Mouse (Mus musculus) heart, postnatal 25 days (tissue): ENCODE results near the gene Rapgef4. TPM values are rescaled to one million over a fixed set of nuclear protein-coding genes. Genes with fewer than 3 reads are reported as not detected.

Experiments used
- DNase-seq: peaks from one replicate; pipeline ENCODE4 v3.0.0; 2022; ENCODE audit warnings: low spot score
- intact Hi-C: fragments of 180-260 bp; cut with DNase I; formaldehyde crosslinking; loops from one replicate; pipeline ENCODE4 v1.15.1; 2025
- total RNA-seq, 2 experiments: library from RNA; stranded (reverse); gene quantifications; 2 replicates each; pipeline ENCODE4 v1.2.3; 2021

Gene Rapgef4
- total RNA-seq, 2 experiments from 2014 or later, result 21.5 to 23.1 TPM

DNA sequence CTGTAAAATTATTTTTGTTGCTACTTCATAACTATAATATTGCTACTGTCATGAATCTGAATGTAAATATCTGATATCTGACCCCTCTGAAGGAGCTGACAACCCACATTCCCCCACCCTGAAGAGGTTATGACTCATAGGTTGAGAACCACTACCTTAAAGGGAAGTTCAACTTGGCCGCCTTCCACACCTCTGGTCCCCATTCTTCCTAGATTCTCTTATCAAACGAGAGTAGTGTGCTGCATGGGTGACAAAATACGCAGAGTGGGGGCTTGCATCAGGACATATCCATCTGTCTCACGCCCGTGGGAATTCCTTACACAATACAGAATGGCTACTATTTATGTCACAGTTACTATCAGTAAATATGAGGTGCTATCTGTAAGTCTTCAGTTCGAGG lies 221.2 kb downstream of the Rapgef4 start:
- no peak for DNase-seq
- intact Hi-C loops, result loop anchor here (5.0 kb wide), 1 partner anchor 165 kb away; no protein-coding TSS in a partner anchor

DNA sequence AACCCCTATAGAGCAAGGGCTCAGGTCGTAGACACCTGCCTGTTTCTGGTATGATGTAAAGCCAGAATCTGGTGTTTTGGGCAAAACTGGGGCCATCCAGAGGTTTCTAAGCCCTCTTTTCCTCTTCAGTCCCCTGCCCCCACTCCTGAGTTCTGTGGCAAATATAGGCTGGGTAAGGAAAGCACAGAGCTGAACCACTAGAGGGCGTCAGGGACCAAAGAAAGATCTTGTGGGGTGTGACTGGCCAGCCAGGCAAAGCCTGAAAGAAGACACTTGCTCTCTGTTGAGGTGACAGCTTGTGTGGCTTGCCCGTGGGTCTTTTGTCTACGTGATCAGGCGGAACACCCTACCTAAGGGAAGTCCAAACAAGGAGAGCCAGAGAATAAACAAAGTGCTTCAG lies 222.6 kb downstream of the Rapgef4 start:
- intact Hi-C loops, result loop anchor here (5.0 kb wide), 1 partner anchor 166 kb away; no protein-coding TSS in a partner anchor
- peak; percentile 28 for DNase-seq

- intact Hi-C loops, result no loop called here
- no peak for DNase-seq
These were observed 224.8 kb downstream of the Rapgef4 start for GRCm38 (mm10) chr2:72205869-72206268.

- no peak for DNase-seq
- intact Hi-C loops, result no loop called here
These were observed 225.6 kb downstream of the Rapgef4 start for GRCm38 (mm10) chr2:72206530-72207248.

- intact Hi-C loops, result no loop called here
- DNase-seq, result no peak
These were observed 236.3 kb downstream of the Rapgef4 start for GRCm38 (mm10) chr2:72217336-72217735.

GRCm38 (mm10) chr2:72219921-72220320 lies 238.9 kb downstream of the Rapgef4 start:
- intact Hi-C loops, result loop anchor here (1.0 to 5.0 kb wide), 2 partner anchors 128 to 182 kb away; no protein-coding TSS in a partner anchor
- DNase-seq, result no peak

DNA sequence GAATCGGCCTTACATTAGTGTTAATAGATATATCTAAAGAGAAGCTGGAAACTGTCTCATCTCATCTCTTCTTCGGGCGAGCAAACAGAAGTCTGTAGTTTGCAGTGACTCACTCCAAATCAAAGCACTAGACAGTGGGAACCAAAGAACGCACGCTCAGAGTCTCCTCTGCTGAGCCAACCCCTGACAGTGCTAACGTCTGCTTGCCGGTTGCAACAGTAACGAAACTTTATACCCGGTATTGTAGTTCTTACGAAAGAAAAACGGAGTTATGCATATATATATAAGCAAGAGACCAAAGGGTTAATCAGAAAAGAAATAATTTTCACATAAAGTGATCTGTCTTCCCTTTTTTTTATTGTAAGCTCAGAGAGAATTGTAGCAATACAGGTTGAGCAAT lies 240.2 kb downstream of the Rapgef4 start:
- no peak for DNase-seq
- intact Hi-C loops, result loop anchor here (5.0 kb wide), 1 partner anchor 129 kb away; no protein-coding TSS in a partner anchor

- DNase-seq, result no peak
- intact Hi-C loops, result loop anchor here (5.0 kb wide), 1 partner anchor 129 kb away; no protein-coding TSS in a partner anchor
These were observed 240.7 kb downstream of the Rapgef4 start for GRCm38 (mm10) chr2:72221706-72222105.

DNA sequence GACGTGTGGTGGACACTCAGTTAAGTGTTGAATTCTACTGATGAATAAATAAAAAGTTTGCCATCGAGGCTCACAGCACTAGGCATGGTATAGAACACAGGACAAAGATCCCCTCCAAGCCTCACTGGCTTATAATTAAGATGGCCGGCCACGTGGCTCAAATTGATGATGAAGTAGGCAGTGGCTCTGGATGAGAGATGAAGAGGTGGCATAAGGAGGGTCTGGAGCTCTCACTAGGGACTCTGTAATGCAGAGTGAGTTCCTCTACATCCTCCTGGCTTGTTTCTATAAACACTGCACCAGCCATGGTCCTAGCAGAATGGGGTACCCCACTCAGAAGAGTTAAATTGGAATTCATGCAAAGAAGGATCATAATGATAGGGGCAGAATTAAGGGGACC lies 241.2 kb downstream of the Rapgef4 start:
- intact Hi-C loops, result loop anchor here (5.0 kb wide), 1 partner anchor 130 kb away; no protein-coding TSS in a partner anchor
- no peak for DNase-seq

DNA sequence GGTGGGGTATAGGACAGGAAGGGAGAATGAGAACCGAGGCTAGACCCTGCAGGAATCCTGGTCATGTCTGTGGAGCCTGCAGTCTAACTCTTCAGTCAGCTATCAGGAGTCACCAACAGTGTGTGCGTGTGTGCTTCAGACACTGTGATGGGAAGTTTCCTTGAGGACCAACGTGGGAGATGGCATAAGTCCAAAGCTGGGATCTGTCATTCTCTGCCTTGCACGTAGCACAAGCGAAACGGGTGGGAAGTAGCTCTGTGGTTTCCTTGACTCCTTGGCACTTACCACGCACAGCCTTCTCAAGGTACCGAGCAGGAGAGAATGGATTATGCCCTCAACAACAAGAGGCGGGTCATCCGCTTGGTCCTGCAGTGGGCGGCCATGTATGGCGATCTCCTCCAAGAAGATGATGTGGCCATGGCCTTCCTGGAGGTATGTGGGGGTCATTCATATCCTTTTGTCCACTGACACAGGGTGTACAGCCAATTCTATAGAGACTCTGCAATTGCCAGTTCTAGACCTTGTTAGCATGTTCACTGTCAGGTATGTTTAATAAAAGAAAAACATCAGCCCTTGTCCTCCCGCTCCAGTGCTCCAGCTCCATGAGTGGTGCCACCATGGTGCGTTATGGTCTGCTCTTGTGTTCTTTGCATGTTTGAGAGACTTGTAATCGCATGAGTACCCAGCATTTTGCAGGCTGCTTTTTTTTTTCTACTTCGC lies 241.9 kb downstream of the Rapgef4 start:
- intact Hi-C loops, result loop anchor here (5.0 kb wide), 1 partner anchor 131 kb away; no protein-coding TSS in a partner anchor
- DNase-seq, result no peak

GRCm38 (mm10) chr2:72223479-72223878 lies 242.4 kb downstream of the Rapgef4 start:
- intact Hi-C loops, result loop anchor here (5.0 kb wide), 1 partner anchor 131 kb away; no protein-coding TSS in a partner anchor
- no peak for DNase-seq

- intact Hi-C loops, result no loop called here
- no peak for DNase-seq
These were observed 245.0 kb downstream of the Rapgef4 start for GRCm38 (mm10) chr2:72226006-72226405.

GRCm38 (mm10) chr2:72227416-72227815 lies 246.4 kb downstream of the Rapgef4 start:
- no peak for DNase-seq
- intact Hi-C loops, result no loop called here

DNA sequence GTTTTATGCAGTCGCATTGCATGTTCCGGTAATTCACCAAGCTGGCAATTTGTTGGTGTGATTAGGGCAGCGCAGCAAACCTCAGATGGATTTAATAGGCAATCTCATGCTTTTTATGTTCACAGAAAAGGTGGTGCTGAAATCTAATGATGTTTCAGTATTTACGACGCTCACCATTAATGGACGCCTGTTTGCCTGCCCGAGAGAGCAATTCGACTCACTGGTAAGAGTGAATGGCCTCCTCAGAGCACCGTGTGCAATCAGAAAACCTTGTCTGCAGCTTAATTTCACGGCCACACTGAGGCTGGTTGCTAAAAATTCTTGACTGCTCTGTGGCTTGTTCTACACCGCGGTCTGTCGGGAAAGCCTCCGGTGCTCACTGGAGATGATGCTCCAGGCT lies 247.8 kb downstream of the Rapgef4 start:
- intact Hi-C loops, result no loop called here
- DNase-seq, result no peak

- intact Hi-C loops, result no loop called here
- no peak for DNase-seq
These were observed 249.5 kb downstream of the Rapgef4 start for GRCm38 (mm10) chr2:72230545-72230944.

DNA sequence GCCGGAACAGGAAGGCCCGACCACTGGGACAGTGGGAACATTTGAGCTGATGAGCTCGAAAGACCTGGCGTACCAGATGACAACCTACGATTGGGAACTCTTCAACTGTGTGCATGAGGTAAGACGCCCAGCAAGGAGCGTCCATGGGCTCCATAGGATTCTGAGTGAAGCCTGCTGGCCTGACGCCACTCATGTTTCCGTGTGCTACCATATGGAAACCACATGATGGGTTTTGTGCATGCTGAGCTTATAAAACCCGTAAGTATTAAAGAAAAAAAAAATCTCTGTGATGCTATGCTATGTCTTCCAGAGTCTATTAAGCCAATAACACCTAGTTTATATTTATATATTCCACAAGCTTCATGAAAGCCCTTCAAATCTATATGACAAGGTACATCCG lies 253.0 kb downstream of the Rapgef4 start:
- intact Hi-C loops, result no loop called here
- DNase-seq, result no peak

GRCm38 (mm10) chr2:72234943-72235342 lies 253.9 kb downstream of the Rapgef4 start:
- DNase-seq, result no peak

DNA sequence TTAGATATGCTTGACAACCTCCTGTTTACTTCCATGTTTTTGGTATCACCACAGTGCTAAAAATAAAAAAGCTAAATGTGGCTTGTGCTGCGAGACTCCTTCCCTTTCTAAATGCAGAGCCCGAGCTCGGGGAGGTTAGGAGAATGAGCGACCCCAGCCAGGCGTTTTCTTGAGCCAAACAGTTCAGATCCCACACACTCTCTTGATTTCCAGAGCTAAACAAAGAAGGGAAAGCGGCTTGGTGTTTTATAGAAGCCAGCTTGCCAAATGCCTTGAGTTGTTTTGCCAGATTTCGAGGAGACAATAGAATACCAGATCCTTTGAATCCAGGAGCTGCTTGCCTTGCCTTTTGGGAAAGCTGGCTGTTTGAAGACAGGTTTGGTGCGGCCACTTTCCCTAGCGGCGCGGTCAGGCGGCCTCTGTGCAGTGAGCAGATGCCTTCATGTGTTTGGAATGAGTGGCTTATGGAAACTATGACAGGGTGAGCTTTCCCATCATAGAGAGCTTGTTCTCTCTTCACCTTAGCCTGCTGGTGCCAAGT lies 254.4 kb downstream of the Rapgef4 start:
- intact Hi-C loops, result loop anchor here (1.0 kb wide), 1 partner anchor 154 kb away; no protein-coding TSS in a partner anchor
- DNase-seq, result no peak

More at GRCm38 (mm10) chr2:72234943-72235342, 253.9 kb downstream of the Rapgef4 start:
- intact Hi-C loops, result loop anchor here (1.0 kb wide), 1 partner anchor 154 kb away; no protein-coding TSS in a partner anchor

- intact Hi-C loops, result no loop called here
- no peak for DNase-seq
These were observed 257.4 kb downstream of the Rapgef4 start for GRCm38 (mm10) chr2:72238421-72238820.

GRCm38 (mm10) chr2:72238925-72239324 lies 257.9 kb downstream of the Rapgef4 start:
- intact Hi-C loops, result no loop called here
- DNase-seq, result no peak
